Mouse (Mus musculus): ENCODE measurements around the gene Ggt5. TPM values are rescaled to one million over a fixed set of nuclear protein-coding genes. Genes with fewer than 3 reads are reported as not detected.

Gene Ggt5
- polyA plus RNA-seq (2015; fragmentation: Nextera tagmentation; extraction: Ambion mirVana): 9.7 and 11.3 TPM in 2 replicates

DNA sequence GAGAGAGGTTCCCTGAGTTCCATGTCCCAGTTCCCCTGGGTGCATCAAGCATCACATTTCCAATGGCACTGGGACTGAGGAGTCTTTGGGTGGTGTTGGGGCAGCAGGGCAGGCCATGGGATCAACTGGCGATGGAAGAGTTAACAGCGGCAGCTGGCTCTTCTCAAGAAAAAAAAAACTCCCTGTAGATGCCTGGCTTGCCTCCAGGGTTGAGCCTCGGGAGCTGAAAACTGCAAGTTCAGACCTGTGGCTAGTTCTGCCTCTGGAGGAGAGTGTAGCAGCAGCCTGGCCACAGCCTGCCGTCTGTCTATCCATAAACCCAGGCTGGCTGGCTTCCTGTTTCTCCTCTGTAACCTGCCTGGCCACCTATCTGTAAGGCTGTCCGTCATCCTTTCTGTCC lies at the start of gene Ggt5:
Ggt5 (plus strand) TSS at position 212 of the 400 bp plus-strand sequence.
- H3K4me1 ChIP-seq (ENCODE audit: control insufficient read depth, insufficient read depth, low read length): peaks cover 39% of the 10 kb centered on the region
- peak within 1 kb of the TSS; percentile 85 for H3K27ac ChIP-seq (ENCODE audit: low read length)
- WGBS: 11% methylated on average over 5 of the region's 5 CpGs
- ATAC-seq (replicated peaks; ENCODE audit: extremely low read depth, insufficient read depth, low FRiP score): 0 out of 2 replicates have a peak, but pooled peaks have one; percentile 19
- no peaks in the 10 kb centered on the region for H3K36me3 ChIP-seq (ENCODE audit: control insufficient read depth, insufficient read depth)
- H3K27me3 ChIP-seq (ENCODE audit: control insufficient read depth, insufficient read depth, low read length): peaks cover 2% of the 10 kb centered on the region; the same call in 1 of the 2 replicates
- H3K9ac ChIP-seq (ENCODE audit: low read length): peak within 1 kb of the TSS; percentile 66
- no peaks in the 10 kb centered on the region for H3K9me3 ChIP-seq (replicated peaks; ENCODE audit: control insufficient read depth, low read length)
- H3K4me2 ChIP-seq (ENCODE audit: low read depth, low read length): peak within 1 kb of the TSS; percentile 56
- peak within 1 kb of the TSS; percentile 45 for H3K4me3 ChIP-seq (ENCODE audit: low read length)

DNA sequence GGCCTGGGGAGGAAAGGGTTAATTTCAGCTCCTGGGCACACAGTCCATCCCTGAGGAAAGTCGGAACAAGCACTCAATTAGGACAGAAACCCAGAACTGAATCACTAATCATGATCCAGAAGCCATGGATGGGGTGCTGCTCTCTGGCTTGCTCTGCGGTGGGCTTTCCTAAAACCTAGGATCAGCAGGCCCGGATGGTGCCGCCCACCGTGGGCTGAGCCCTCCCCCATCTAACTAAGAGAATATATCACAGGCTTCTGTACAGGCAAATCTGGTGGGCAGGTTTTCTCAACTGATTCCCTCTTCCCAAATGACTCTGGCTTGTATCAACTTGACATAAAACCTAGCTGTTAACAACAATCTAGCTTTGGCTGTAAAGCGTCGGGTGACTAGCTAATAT lies 41.2 kb upstream of the Ggt5 start:
- Histone ChIP-seq H3K27ac (ENCODE audit: low read length) (no peak overlapping the region), H3K27me3 (ENCODE audit: control insufficient read depth, insufficient read depth, low read length) (no peaks in the 10 kb centered on the region), H3K9ac (ENCODE audit: low read length) (0 out of 2 replicates have a peak overlapping the region, but pooled peaks have one; percentile 25), H3K4me1 (ENCODE audit: control insufficient read depth, insufficient read depth, low read length) (peaks cover 9% of the 10 kb centered on the region), H3K9me3 (replicated peaks; ENCODE audit: control insufficient read depth, low read length) (peaks cover 4% of the 10 kb centered on the region; the same call in 1 of the 2 replicates), H3K4me3 (ENCODE audit: low read length) (no peak overlapping the region), H3K36me3 (ENCODE audit: control insufficient read depth, insufficient read depth) (no peaks in the 10 kb centered on the region), H3K4me2 (ENCODE audit: low read depth, low read length) (no peak overlapping the region; the same call in 1 of the 2 replicates)
- 46% methylated on average over 7 of the region's 7 CpGs for WGBS
- ATAC-seq (replicated peaks; ENCODE audit: extremely low read depth, insufficient read depth, low FRiP score): no peak

DNA sequence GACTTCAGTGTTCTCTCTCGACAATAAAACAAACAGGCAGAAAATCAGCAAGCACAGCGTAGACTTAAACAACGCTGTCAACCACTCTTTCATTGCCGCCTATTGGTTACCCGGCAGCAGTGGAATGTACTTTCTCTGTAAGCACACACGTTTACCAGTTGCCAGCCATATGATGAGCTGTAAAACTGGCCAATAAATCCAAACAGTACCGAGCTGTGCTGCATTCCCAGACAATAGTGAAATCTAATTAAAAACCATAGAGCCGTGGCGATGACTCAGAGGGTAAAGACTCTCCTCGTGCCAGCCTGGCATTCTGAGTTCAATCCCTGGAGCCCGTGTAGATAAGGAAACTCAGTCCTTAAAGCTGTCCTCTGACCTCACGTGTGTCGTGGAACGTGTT lies 40.7 kb upstream of the Ggt5 start:
- H3K4me2 ChIP-seq (ENCODE audit: low read depth, low read length): no peak overlapping the region; the same call in 1 of the 2 replicates
- peaks cover 4% of the 10 kb centered on the region; the same call in 1 of the 2 replicates for H3K9me3 ChIP-seq (replicated peaks; ENCODE audit: control insufficient read depth, low read length)
- H3K27me3 ChIP-seq (ENCODE audit: control insufficient read depth, insufficient read depth, low read length): no peaks in the 10 kb centered on the region
- H3K36me3 ChIP-seq (ENCODE audit: control insufficient read depth, insufficient read depth): no peaks in the 10 kb centered on the region
- peaks cover 9% of the 10 kb centered on the region for H3K4me1 ChIP-seq (ENCODE audit: control insufficient read depth, insufficient read depth, low read length)
- H3K9ac ChIP-seq (ENCODE audit: low read length): no peak overlapping the region
- WGBS: 43% methylated on average over 14 of the region's 14 CpGs
- no peak overlapping the region for H3K27ac ChIP-seq (ENCODE audit: low read length)
- ATAC-seq (replicated peaks; ENCODE audit: extremely low read depth, insufficient read depth, low FRiP score): no peak
- no peak overlapping the region for H3K4me3 ChIP-seq (ENCODE audit: low read length)

DNA sequence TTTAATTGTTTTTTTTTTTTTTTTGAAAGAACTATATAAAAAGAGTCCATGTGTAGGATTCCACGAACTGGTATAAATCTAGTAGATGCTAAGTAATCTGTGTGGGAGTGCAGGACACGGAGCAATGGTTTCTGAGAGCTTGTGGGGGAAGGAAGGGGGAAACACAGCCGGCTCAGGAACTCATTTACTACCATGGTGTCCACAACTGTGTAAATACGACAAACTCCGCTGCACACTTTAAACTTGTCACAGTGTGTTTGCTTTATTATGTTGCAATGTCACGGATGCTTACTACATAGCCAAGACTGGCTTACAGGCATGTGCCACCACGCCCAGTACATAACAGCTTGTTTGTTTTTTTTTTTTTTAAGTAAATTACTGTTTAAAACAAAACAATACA lies 39.3 kb upstream of the Ggt5 start:
- Histone ChIP-seq H3K4me2 (ENCODE audit: low read depth, low read length) (no peak overlapping the region), H3K36me3 (ENCODE audit: control insufficient read depth, insufficient read depth) (no peaks in the 10 kb centered on the region), H3K4me3 (ENCODE audit: low read length) (no peak overlapping the region), H3K4me1 (ENCODE audit: control insufficient read depth, insufficient read depth, low read length) (peaks cover 9% of the 10 kb centered on the region), H3K9me3 (replicated peaks; ENCODE audit: control insufficient read depth, low read length) (peaks cover 4% of the 10 kb centered on the region; the same call in 1 of the 2 replicates), H3K9ac (ENCODE audit: low read length) (no peak overlapping the region), H3K27me3 (ENCODE audit: control insufficient read depth, insufficient read depth, low read length) (no peaks in the 10 kb centered on the region), H3K27ac (ENCODE audit: low read length) (no peak overlapping the region)
- 69% methylated on average over 7 of the region's 7 CpGs for WGBS
- no peak for ATAC-seq (replicated peaks; ENCODE audit: extremely low read depth, insufficient read depth, low FRiP score)

DNA sequence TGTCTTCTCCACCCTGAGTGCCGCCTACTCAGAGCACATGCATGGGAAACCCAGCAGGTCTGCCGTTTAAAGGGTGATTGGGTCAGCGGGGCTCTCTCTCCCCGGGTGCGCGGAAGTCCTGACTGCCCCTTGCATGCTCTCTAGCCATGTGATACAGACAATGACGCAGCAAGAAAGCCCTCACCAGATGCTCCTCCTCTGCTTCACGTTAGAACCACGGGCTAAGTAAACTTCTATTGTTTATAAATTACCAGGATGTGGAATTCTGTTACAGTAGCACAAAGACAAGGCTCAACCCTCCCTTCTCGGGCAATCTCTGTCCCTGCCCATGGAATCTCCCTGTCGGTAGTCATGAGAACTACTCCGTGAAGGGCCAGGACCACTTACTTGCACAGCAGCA lies 38.0 kb upstream of the Ggt5 start:
- WGBS: 37% methylated on average over 12 of the region's 12 CpGs
- Histone ChIP-seq H3K4me2 (ENCODE audit: low read depth, low read length) (no peak overlapping the region), H3K27ac (ENCODE audit: low read length) (no peak overlapping the region), H3K27me3 (ENCODE audit: control insufficient read depth, insufficient read depth, low read length) (no peaks in the 10 kb centered on the region), H3K4me1 (ENCODE audit: control insufficient read depth, insufficient read depth, low read length) (peaks cover 13% of the 10 kb centered on the region), H3K9me3 (replicated peaks; ENCODE audit: control insufficient read depth, low read length) (no peaks in the 10 kb centered on the region), H3K9ac (ENCODE audit: low read length) (no peak overlapping the region), H3K36me3 (ENCODE audit: control insufficient read depth, insufficient read depth) (no peaks in the 10 kb centered on the region), H3K4me3 (ENCODE audit: low read length) (no peak overlapping the region)
- ATAC-seq (replicated peaks; ENCODE audit: extremely low read depth, insufficient read depth, low FRiP score): no peak

DNA sequence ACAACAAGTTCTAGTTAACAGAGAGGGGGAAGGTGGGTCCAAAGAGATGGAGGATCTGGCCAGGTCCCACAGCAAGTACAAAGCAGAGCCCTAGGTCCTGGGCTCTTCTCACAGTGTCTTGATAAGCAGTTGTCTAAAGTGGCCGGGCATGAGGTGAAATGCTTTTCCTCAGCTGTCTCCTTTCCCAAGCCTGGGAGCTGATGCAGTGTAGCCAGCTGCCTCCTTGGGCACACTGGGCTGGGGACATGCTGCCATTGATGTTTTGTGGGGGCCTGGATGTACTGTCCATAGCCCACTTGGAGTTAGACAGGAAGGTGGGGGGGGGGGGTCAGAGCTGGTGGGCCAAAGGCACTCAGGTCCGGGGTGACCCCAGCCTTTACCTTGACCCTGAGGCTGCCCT lies 37.0 kb upstream of the Ggt5 start:
- Histone ChIP-seq H3K4me2 (ENCODE audit: low read depth, low read length) (no peak overlapping the region), H3K27me3 (ENCODE audit: control insufficient read depth, insufficient read depth, low read length) (0 out of 2 replicates have a peak, but pooled peaks cover under 1% of the 10 kb centered on the region), H3K4me1 (ENCODE audit: control insufficient read depth, insufficient read depth, low read length) (peaks cover 19% of the 10 kb centered on the region), H3K36me3 (ENCODE audit: control insufficient read depth, insufficient read depth) (no peaks in the 10 kb centered on the region), H3K27ac (ENCODE audit: low read length) (no peak overlapping the region), H3K4me3 (ENCODE audit: low read length) (no peak overlapping the region), H3K9me3 (replicated peaks; ENCODE audit: control insufficient read depth, low read length) (no peaks in the 10 kb centered on the region), H3K9ac (ENCODE audit: low read length) (no peak overlapping the region)
- ATAC-seq (replicated peaks; ENCODE audit: extremely low read depth, insufficient read depth, low FRiP score): no peak
- 42% methylated on average over 2 of the region's 2 CpGs for WGBS

DNA sequence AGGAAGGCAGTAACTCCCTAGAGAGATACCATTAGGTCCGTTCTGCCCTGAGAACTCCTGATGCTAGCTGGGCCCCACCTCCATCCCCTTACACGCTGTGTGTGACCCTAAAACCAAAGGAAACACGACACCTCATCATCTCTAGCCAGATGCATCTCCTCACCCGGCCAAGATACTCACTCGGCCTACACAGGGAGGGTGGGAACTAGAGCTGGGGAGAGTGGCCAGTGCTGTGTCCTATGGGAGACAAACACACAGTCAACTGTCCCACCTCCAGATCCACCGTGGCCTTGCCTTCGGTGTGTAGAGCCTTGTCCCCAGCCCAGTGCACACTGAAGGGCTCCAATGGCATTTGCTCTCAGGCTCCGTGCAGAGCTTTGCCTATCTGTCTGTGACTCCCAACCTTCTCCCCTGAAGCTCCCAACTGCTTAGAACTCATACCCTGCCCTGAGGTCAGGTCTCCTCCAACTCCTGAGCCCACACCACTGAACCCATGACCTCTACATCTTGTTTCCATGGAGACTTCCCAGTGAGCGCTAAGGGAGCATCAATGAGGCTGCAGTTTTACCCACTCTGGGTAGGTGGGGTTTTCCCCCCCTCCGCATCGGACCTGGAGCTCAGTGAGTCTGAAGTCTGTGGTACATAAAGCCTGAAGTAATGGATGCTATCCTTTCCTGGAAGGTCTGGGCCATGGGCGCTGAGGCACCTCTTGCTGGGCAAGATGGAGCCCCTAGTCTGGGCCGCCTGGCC lies 36.3 kb upstream of the Ggt5 start:
- Histone ChIP-seq H3K27ac (ENCODE audit: low read length) (no peak overlapping the region), H3K9me3 (replicated peaks; ENCODE audit: control insufficient read depth, low read length) (no peaks in the 10 kb centered on the region), H3K9ac (ENCODE audit: low read length) (no peak overlapping the region), H3K27me3 (ENCODE audit: control insufficient read depth, insufficient read depth, low read length) (0 out of 2 replicates have a peak, but pooled peaks cover 4% of the 10 kb centered on the region), H3K36me3 (ENCODE audit: control insufficient read depth, insufficient read depth) (no peaks in the 10 kb centered on the region), H3K4me3 (ENCODE audit: low read length) (no peak overlapping the region), H3K4me2 (ENCODE audit: low read depth, low read length) (no peak overlapping the region), H3K4me1 (ENCODE audit: control insufficient read depth, insufficient read depth, low read length) (peaks cover 18% of the 10 kb centered on the region)
- WGBS: 73% methylated on average over 13 of the region's 13 CpGs
- no peak for ATAC-seq (replicated peaks; ENCODE audit: extremely low read depth, insufficient read depth, low FRiP score)

DNA sequence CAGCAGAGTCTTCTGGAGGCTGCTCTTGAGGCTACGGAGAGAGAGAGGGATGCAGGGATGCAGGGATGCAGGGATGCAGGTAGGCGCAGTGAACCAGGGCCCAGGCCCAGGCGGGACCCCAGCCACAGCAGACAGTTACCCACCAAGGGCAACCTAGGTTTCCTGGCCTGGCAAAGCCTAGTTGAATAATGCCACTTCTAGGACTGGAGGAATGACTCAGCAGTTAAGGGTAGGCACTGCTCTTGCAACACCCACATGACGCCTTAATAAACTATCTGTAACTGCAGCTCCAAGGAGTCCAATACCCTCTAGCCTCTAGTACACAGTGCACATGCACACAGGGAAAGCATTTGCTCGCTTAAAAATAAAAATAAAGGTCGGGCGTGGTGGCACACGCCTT lies 35.0 kb upstream of the Ggt5 start:
- no peak for ATAC-seq (replicated peaks; ENCODE audit: extremely low read depth, insufficient read depth, low FRiP score)
- no peak overlapping the region for H3K27ac ChIP-seq (ENCODE audit: low read length)
- H3K36me3 ChIP-seq (ENCODE audit: control insufficient read depth, insufficient read depth): no peaks in the 10 kb centered on the region
- H3K27me3 ChIP-seq (ENCODE audit: control insufficient read depth, insufficient read depth, low read length): peaks cover 12% of the 10 kb centered on the region
- H3K9me3 ChIP-seq (replicated peaks; ENCODE audit: control insufficient read depth, low read length): no peaks in the 10 kb centered on the region
- no peak overlapping the region for H3K9ac ChIP-seq (ENCODE audit: low read length)
- H3K4me1 ChIP-seq (ENCODE audit: control insufficient read depth, insufficient read depth, low read length): peaks cover 11% of the 10 kb centered on the region
- WGBS: 90% methylated on average over 8 of the region's 8 CpGs
- no peak overlapping the region for H3K4me3 ChIP-seq (ENCODE audit: low read length)
- H3K4me2 ChIP-seq (ENCODE audit: low read depth, low read length): no peak overlapping the region

DNA sequence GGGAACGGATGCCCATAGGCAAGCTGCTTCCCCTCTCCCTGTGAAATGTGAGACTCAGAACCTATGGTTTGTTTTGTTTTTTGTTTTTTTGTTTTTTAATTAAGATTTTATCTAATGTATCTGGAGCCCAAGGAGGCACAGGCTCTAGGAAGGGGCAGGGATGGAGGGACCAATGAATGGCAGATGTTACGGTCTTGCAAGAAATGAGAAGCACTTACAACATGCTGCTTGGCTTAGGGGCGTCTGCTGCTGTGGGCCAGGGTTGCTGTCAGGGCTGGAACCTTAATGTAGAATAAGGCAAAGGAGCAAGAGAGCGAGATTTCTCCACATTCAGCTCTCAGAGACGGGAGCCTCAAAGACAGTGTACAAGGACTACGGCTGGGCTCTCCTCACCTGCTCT lies 33.6 kb upstream of the Ggt5 start:
- 67% methylated on average over 6 of the region's 6 CpGs for WGBS
- no peak for ATAC-seq (replicated peaks; ENCODE audit: extremely low read depth, insufficient read depth, low FRiP score)
- peaks cover 19% of the 10 kb centered on the region for H3K27me3 ChIP-seq (ENCODE audit: control insufficient read depth, insufficient read depth, low read length)
- H3K27ac ChIP-seq (ENCODE audit: low read length): no peak overlapping the region
- no peak overlapping the region for H3K4me3 ChIP-seq (ENCODE audit: low read length)
- peaks cover 21% of the 10 kb centered on the region for H3K4me1 ChIP-seq (ENCODE audit: control insufficient read depth, insufficient read depth, low read length)
- no peak overlapping the region for H3K9ac ChIP-seq (ENCODE audit: low read length)
- H3K9me3 ChIP-seq (replicated peaks; ENCODE audit: control insufficient read depth, low read length): no peaks in the 10 kb centered on the region
- no peak overlapping the region for H3K4me2 ChIP-seq (ENCODE audit: low read depth, low read length)
- no peaks in the 10 kb centered on the region for H3K36me3 ChIP-seq (ENCODE audit: control insufficient read depth, insufficient read depth)

Data from heart, embryonic 16.5 days (tissue).